Mouse (Mus musculus) cortical plate, adult 2 months (tissue): ENCODE results near the gene Olfr739. TPM values are rescaled to one million over a fixed set of nuclear protein-coding genes. Genes with fewer than 3 reads are reported as not detected.

Source experiments
- H3K27ac ChIP-seq: fragments of 200-500 bp; 2 replicates; pipeline ENCODE4 v1.5.1; 2012; ENCODE audit warnings: low read length, control low read depth, inconsistent platforms; ENCODE audit not compliant: insufficient read depth
- H3K4me1 ChIP-seq: fragments of 200-500 bp; 2 replicates; pipeline ENCODE4 v1.6.1; 2011; ENCODE audit warnings: low read length; ENCODE audit not compliant: control insufficient read depth, insufficient read depth
- H3K4me3 ChIP-seq: fragments of 200-500 bp; 2 replicates; pipeline ENCODE4 v1.5.1; 2011; ENCODE audit warnings: mild to moderate bottlenecking, low read length, control low read depth; ENCODE audit not compliant: insufficient read depth
- CTCF ChIP-seq: fragments of 200-500 bp; IDR thresholded peaks from 2 replicates; pipeline ENCODE4 v1.5.1; 2011; ENCODE audit warnings: mild to moderate bottlenecking, control low read depth, low read length; ENCODE audit not compliant: insufficient read depth; ENCODE audit errors: extremely low read depth
- POLR2A ChIP-seq: fragments of 200-500 bp; IDR thresholded peaks from 2 replicates; pipeline ENCODE4 v1.6.1; 2011; ENCODE audit warnings: mild to moderate bottlenecking, low read length, control low read depth; ENCODE audit not compliant: insufficient read depth; ENCODE audit errors: extremely low read depth
- polyA plus RNA-seq: library from polyadenylated mRNA; depleted of rRNA; stranded (reverse); fragments of >200 nt; gene quantifications from 2 replicates; pipeline ENCODE4 v1.2.3, GENCODE M21; 2012; rRNA removed

Gene Olfr739
- polyA plus RNA-seq: not detected in 2 replicates

GRCm38 (mm10) chr14:50418326-50418725, at the start of gene Olfr739:
Gene Olfr739, plus strand, starts transcription at chr14:50418626.
- TF ChIP-seq POLR2A: no peak
- no peak for TF ChIP-seq CTCF
- no peaks in the 10 kb centered on the region for H3K4me1 ChIP-seq
- no peak within 1 kb of the TSS for H3K4me3 ChIP-seq
- no peak within 1 kb of the TSS for H3K27ac ChIP-seq

- Histone ChIP-seq H3K4me1 (no peaks in the 10 kb centered on the region), H3K27ac (no peak within 1 kb of the TSS), H3K4me3 (no peak within 1 kb of the TSS)
- TF ChIP-seq CTCF (no peak), POLR2A (no peak)
These were observed 37.6 kb upstream of the Olfr739 start, which contains the start of gene Olfr736 for GRCm38 (mm10) chr14:50380863-50381262. Gene Olfr736, plus strand, starts transcription at chr14:50381163.

GRCm38 (mm10) chr14:50407268-50407667, 11.2 kb upstream of the Olfr739 start, which contains the start of gene Olfr738:
Gene Olfr738, plus strand, starts transcription at chr14:50407568.
- Histone ChIP-seq H3K27ac (no peak within 1 kb of the TSS), H3K4me3 (no peak within 1 kb of the TSS), H3K4me1 (no peaks in the 10 kb centered on the region)
- TF ChIP-seq POLR2A (no peak), CTCF (no peak)

- no peaks in the 10 kb centered on the region for H3K4me1 ChIP-seq
- H3K4me3 ChIP-seq: no peak within 1 kb of the TSS
- TF ChIP-seq CTCF (no peak), POLR2A (no peak)
- no peak within 1 kb of the TSS for H3K27ac ChIP-seq
These were observed 26.8 kb downstream of the Olfr739 start, which contains the start of gene Olfr740 for GRCm38 (mm10) chr14:50445245-50445644. Gene Olfr740, plus strand, starts transcription at chr14:50445545.

- H3K4me1 ChIP-seq: no peaks in the 10 kb centered on the region
- H3K27ac ChIP-seq: no peak within 1 kb of the TSS
- no peak for TF ChIP-seq POLR2A
- TF ChIP-seq CTCF: no peak
- H3K4me3 ChIP-seq: no peak within 1 kb of the TSS
These were observed 54.0 kb downstream of the Olfr739 start, which contains the start of gene Olfr741 for GRCm38 (mm10) chr14:50472438-50472837. Gene Olfr741, plus strand, starts transcription at chr14:50472738.

Other genes with a start within 250 kb of the Olfr739 start
- not detected in 2 replicates for gene Olfr730, start 230.4 kb upstream of the Olfr739 start, polyA plus RNA-seq
- gene Olfr731, start 176.8 kb upstream of the Olfr739 start, polyA plus RNA-seq: not detected in 2 replicates
- gene Olfr732, start 134.4 kb upstream of the Olfr739 start, polyA plus RNA-seq: not detected in 2 replicates
- not detected in 2 replicates for gene Olfr733, start 117.1 kb upstream of the Olfr739 start, polyA plus RNA-seq
- not detected in 2 replicates for gene Olfr734, start 91.9 kb upstream of the Olfr739 start, polyA plus RNA-seq
- gene Olfr735, start 69.8 kb upstream of the Olfr739 start, polyA plus RNA-seq: not detected in 2 replicates
- gene Tlr11, start 60.7 kb upstream of the Olfr739 start, polyA plus RNA-seq: not detected in 2 replicates
- not detected in 2 replicates for gene Olfr736, start 37.5 kb upstream of the Olfr739 start, polyA plus RNA-seq
- gene Olfr738, start 11.1 kb upstream of the Olfr739 start, polyA plus RNA-seq: not detected in 2 replicates
- not detected in 2 replicates for gene Olfr740, start 26.9 kb downstream of the Olfr739 start, polyA plus RNA-seq
- gene Olfr741, start 54.1 kb downstream of the Olfr739 start, polyA plus RNA-seq: not detected in 2 replicates
- gene Olfr742, start 85.0 kb downstream of the Olfr739 start, polyA plus RNA-seq: not detected in 2 replicates
- gene Olfr743, start 103.2 kb downstream of the Olfr739 start, polyA plus RNA-seq: not detected in 2 replicates
- gene Olfr744, start 196.3 kb downstream of the Olfr739 start, polyA plus RNA-seq: not detected in 2 replicates
- not detected in 2 replicates for gene Olfr745, start 220.8 kb downstream of the Olfr739 start, polyA plus RNA-seq
- not detected in 2 replicates for gene Olfr746, start 228.5 kb downstream of the Olfr739 start, polyA plus RNA-seq